Mouse (Mus musculus) heart, adult 2 months (tissue): ENCODE measurements at regions not wholly inside any gene's neighbourhood (a gene's known extent, or its start where the extent isn't known, plus 50 kb on each side); places are given as distances from the start of the nearest gene placed in this dataset.

Source experiments
- DNase-seq, 2 experiments: peaks; one replicate each; pipeline ENCODE4 v3.0.0; 2021
- H3K27ac ChIP-seq: fragments of 200-600 bp; 2 replicates; pipeline ENCODE4 v1.8.1; 2022
- H3K27me3 ChIP-seq: fragments of 200-500 bp; 2 replicates; pipeline ENCODE4 v1.6.1; 2012; ENCODE audit warnings: mild to moderate bottlenecking, low read length, inconsistent platforms, mixed read lengths; ENCODE audit not compliant: control insufficient read depth, insufficient read depth
- H3K36me3 ChIP-seq: fragments of 200-500 bp; 2 replicates; pipeline ENCODE4 v1.6.1; 2012; ENCODE audit warnings: low read length, inconsistent platforms; ENCODE audit not compliant: control insufficient read depth, insufficient read depth
- H3K4me1 ChIP-seq: fragments of 200-500 bp; 2 replicates; pipeline ENCODE4 v1.6.1; 2011; ENCODE audit warnings: low read length; ENCODE audit not compliant: control insufficient read depth, insufficient read depth
- H3K4me3 ChIP-seq: fragments of 200-600 bp; 2 replicates; pipeline ENCODE4 v1.8.1; 2022
- H3K79me2 ChIP-seq: fragments of 200-500 bp; replicated peaks from 2 replicates; pipeline ENCODE4 v1.6.1; 2012; ENCODE audit warnings: mild to moderate bottlenecking, inconsistent platforms, low read length, moderate library complexity, mixed read lengths; ENCODE audit not compliant: control insufficient read depth, insufficient read depth
- H3K9ac ChIP-seq: fragments of 200-500 bp; 2 replicates; pipeline ENCODE4 v1.6.1; 2012; ENCODE audit warnings: low read depth, mild to moderate bottlenecking, control low read depth, inconsistent platforms, low read length, mixed read lengths
- CTCF ChIP-seq: fragments of 200-600 bp; IDR thresholded peaks from 2 replicates; pipeline ENCODE4 v1.8.1; 2022; ENCODE audit warnings: antibody characterized with exemption, mild to moderate bottlenecking, moderate library complexity
- EP300 ChIP-seq: fragments of 200-500 bp; IDR thresholded peaks from 2 replicates; pipeline ENCODE4 v1.6.1; 2011; ENCODE audit warnings: low read depth, low read length, control low read depth; ENCODE audit not compliant: insufficient read depth
- POLR2A ChIP-seq: fragments of 200-500 bp; IDR thresholded peaks from 2 replicates; pipeline ENCODE4 v1.6.1; 2011; ENCODE audit warnings: mild to moderate bottlenecking, low read depth, low read length, control low read depth; ENCODE audit not compliant: insufficient read depth
- WGBS: fragments of 180-500 bp; shearing (Covaris S2); methylation state at CpG from one replicate; pipeline ENCODE4 v1.1.7; 2018; 5-methylcytosine and 5-hydroxymethylcytosine counted together
- intact Hi-C: fragments of 180-260 bp; cut with DNase I; formaldehyde crosslinking; loops from one replicate; pipeline ENCODE4 v1.15.1; 2025

GRCm38 (mm10) chr10:111624624-111625023, 118.5 kb downstream of the Phlda1 start:
- 59% methylated on average over 7 of the region's 7 CpGs for WGBS
- Histone ChIP-seq H3K4me1 (no peaks in the 10 kb centered on the region), H3K36me3 (no peaks in the 10 kb centered on the region), H3K79me2 (no peaks in the 10 kb centered on the region), H3K4me3 (no peak overlapping the region), H3K9ac (no peak overlapping the region), H3K27ac (no peak overlapping the region), H3K27me3 (no peaks in the 10 kb centered on the region)
- TF ChIP-seq EP300 (no peak), CTCF (no peak)
- intact Hi-C loops, result no loop called here
- no peak for DNase-seq

GRCm38 (mm10) chr10:111625573-111625972, 119.5 kb downstream of the Phlda1 start:
- TF ChIP-seq POLR2A (no peak), CTCF (no peak), EP300 (no peak)
- Histone ChIP-seq H3K27ac (no peak overlapping the region), H3K4me1 (no peaks in the 10 kb centered on the region), H3K4me3 (no peak overlapping the region), H3K9ac (no peak overlapping the region), H3K27me3 (no peaks in the 10 kb centered on the region), H3K36me3 (no peaks in the 10 kb centered on the region), H3K79me2 (no peaks in the 10 kb centered on the region)
- WGBS, result 96% methylated on average over 11 of the region's 11 CpGs
- intact Hi-C loops, result no loop called here
- no peak for DNase-seq

- H3K79me2 ChIP-seq, result no peaks in the 10 kb centered on the region
- intact Hi-C loops, result no loop called here
- H3K27me3 ChIP-seq, result no peaks in the 10 kb centered on the region
- no peak for TF ChIP-seq POLR2A
- TF ChIP-seq EP300, result no peak
- TF ChIP-seq CTCF, result no peak
- H3K27ac ChIP-seq, result no peak overlapping the region
- no peak overlapping the region for H3K9ac ChIP-seq
- 94% methylated on average over 6 of the region's 6 CpGs for WGBS
- H3K36me3 ChIP-seq, result no peaks in the 10 kb centered on the region
- H3K4me3 ChIP-seq, result no peak overlapping the region
- no peak for DNase-seq
- H3K4me1 ChIP-seq, result no peaks in the 10 kb centered on the region
Observed at GRCm38 (mm10) chr10:111626009-111626408, 119.9 kb downstream of the Phlda1 start.

GRCm38 (mm10) chr10:111636283-111636682, 130.2 kb downstream of the Phlda1 start:
- intact Hi-C loops, result no loop called here
- 54% methylated on average over 14 of the region's 14 CpGs for WGBS
- H3K27ac ChIP-seq, result no peak overlapping the region

GRCm38 (mm10) chr10:111637084-111637735, 131.1 kb downstream of the Phlda1 start:
- TF ChIP-seq POLR2A (no peak), CTCF (no peak), EP300 (no peak)
- Histone ChIP-seq H3K4me1 (no peaks in the 10 kb centered on the region), H3K27me3 (no peaks in the 10 kb centered on the region), H3K79me2 (no peaks in the 10 kb centered on the region), H3K4me3 (no peak overlapping the region), H3K27ac (no peak overlapping the region), H3K36me3 (no peaks in the 10 kb centered on the region), H3K9ac (no peak overlapping the region)
- no peak for DNase-seq
- intact Hi-C loops, result no loop called here
- WGBS, result 91% methylated on average over 12 of the region's 12 CpGs

More at GRCm38 (mm10) chr10:111636283-111636682, 130.2 kb downstream of the Phlda1 start:
- H3K27me3 ChIP-seq, result no peaks in the 10 kb centered on the region
- no peaks in the 10 kb centered on the region for H3K4me1 ChIP-seq
- TF ChIP-seq CTCF (peak; percentile 49), POLR2A (no peak), EP300 (no peak)
- no peaks in the 10 kb centered on the region for H3K79me2 ChIP-seq
- H3K9ac ChIP-seq, result no peak overlapping the region
- DNase-seq, result peak; percentile 9 to 40
- H3K4me3 ChIP-seq, result no peak overlapping the region
- no peaks in the 10 kb centered on the region for H3K36me3 ChIP-seq

GRCm38 (mm10) chr10:111639866-111640265, 133.8 kb downstream of the Phlda1 start:
- H3K9ac ChIP-seq, result no peak overlapping the region
- no peak overlapping the region for H3K27ac ChIP-seq
- intact Hi-C loops, result no loop called here
- TF ChIP-seq CTCF (no peak), EP300 (no peak), POLR2A (no peak)
- no peaks in the 10 kb centered on the region for H3K4me1 ChIP-seq
- 92% methylated on average over 7 of the region's 7 CpGs for WGBS
- no peak overlapping the region for H3K4me3 ChIP-seq
- peak in 1 of 2 experiments; percentile 11 for DNase-seq
- no peaks in the 10 kb centered on the region for H3K36me3 ChIP-seq
- H3K79me2 ChIP-seq, result no peaks in the 10 kb centered on the region
- no peaks in the 10 kb centered on the region for H3K27me3 ChIP-seq
